14 mouse cellular contexts compared by ENCODE assay signal in the genomic region with DNA sequence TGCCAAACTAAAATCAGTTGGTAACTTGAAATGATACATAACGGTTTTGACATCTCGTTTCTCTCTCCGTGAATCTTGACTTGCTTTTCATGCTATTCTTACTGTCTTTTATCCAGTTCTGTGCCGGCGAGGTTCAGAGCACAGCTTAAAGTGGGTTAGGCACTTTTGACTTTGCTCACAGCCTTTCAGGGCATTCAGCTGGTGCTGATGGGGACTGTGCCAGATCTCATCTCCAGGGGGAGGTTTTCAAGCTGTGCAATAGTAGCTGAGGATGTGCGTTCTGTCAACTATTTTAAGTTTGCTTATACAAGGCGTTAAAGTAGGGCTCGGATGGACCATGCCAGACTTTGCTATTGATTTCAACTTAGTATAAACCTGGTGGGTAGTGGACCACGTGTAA.
"Had no signal": no experiment of that assay in that cellular context is flagged by ENCODE, and none has a peak within 500 bp of the region (broad histone marks: within the 10 kb centered on the region; RNA-seq: fewer than 3 reads in every experiment).

No protein-coding gene starts in this region.

- H3K9me3 ChIP-seq: neural tube, embryonic 13.5 days; stomach, embryonic 15.5 days had no signal

- DNase-seq: layer of hippocampus, adult 9-11 months; liver, postnatal 0 days; retina, postnatal 1 day; right cerebral cortex, postnatal 25 days; spleen, adult 18-20 months; thymus, postnatal 36 days had no signal

- H3K36me3 ChIP-seq: neural tube, embryonic 13.5 days; stomach, embryonic 15.5 days had no signal

- H3K4me3 ChIP-seq: layer of hippocampus, adult 2 months; myocyte; neural tube, embryonic 13.5 days; stomach, embryonic 15.5 days had no signal

- H3K9ac ChIP-seq: liver, embryonic 14.5 days; liver, postnatal 0 days; lung, embryonic 14.5 days; neural tube, embryonic 13.5 days; stomach, embryonic 15.5 days had no signal

- ATAC-seq: intestine, postnatal 0 days; liver, postnatal 0 days had no signal

- H3K27me3 ChIP-seq: neural tube, embryonic 13.5 days; stomach, embryonic 15.5 days had no signal

- H3K27ac ChIP-seq: kidney, postnatal 0 days; layer of hippocampus, adult 2 months; liver, embryonic 14.5 days; neural tube, embryonic 13.5 days; stomach, embryonic 15.5 days had no signal

- H3K4me2 ChIP-seq: lung, embryonic 14.5 days; neural tube, embryonic 13.5 days; stomach, embryonic 15.5 days had no signal
